Mouse (Mus musculus): ENCODE measurements around the gene Mycl.
"Not testable (repeated sequence)": the region's sequence is repeated elsewhere in the genome, so short reads cannot be mapped to it uniquely, and the experiment has no call there.

The Mycl gene

DNA sequence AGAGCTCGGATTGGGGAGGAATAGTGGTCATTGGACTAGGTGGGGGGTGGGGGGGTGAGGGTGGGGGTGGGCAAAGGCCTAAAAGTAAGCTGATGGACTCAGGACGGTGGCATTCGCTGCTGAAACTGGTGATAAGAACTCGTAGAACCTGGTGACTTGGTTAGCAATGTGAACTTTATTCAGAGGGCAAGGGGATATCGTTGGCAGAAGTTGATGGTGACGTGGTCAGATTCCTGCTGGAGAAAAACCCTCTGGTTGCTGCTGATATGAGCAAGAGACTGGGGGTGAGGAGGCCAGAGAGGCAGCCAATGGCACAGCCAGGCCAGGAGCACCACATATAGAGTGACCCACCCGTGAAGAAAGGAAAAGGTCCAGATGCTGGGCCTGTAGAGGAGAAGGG, 14.2 kb upstream of the Mycl start:
- DNase-seq (ENCODE audit: low spot score), result no peak

DNA sequence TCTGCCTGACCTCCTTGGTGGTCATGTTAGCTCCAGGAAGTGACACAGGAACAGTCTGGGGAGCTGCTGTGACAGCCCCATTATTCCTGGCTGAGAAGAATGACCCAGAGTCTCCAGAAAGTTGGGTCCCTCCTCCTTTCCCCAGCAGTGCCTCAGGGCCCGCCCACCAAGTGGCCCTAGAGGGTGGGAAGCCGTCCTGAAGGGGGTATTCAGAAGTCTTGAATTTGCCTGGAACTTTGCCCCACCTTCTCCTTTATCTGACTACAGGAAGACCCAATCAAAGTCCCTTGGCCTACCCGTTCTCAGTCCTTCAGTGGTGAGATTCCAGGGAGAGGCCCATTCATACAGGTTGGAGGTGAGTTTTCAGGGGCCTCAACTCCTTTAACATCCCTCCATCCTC, 13.5 kb upstream of the Mycl start:
- no peak for DNase-seq (ENCODE audit: low spot score)

DNA sequence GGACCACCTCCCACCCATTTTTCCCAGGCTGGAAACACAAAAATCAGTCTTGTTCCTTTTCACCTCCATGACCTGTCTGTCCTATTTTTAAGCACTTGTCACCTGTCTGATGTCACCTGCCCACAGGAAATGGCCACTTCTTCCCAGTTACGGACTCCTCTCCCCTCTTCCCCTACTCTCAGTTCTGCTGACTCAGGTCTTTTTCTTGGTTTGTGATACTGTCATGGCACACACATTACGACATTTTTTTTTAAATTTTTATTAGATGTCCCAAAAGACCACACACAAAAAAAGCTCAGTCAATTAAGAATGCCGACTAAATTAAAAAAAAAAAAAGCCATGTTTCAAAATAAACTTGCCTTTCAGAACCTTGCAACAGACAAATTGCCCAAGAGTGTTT, 12.9 kb upstream of the Mycl start:
- no peak for DNase-seq (ENCODE audit: low spot score)

DNA sequence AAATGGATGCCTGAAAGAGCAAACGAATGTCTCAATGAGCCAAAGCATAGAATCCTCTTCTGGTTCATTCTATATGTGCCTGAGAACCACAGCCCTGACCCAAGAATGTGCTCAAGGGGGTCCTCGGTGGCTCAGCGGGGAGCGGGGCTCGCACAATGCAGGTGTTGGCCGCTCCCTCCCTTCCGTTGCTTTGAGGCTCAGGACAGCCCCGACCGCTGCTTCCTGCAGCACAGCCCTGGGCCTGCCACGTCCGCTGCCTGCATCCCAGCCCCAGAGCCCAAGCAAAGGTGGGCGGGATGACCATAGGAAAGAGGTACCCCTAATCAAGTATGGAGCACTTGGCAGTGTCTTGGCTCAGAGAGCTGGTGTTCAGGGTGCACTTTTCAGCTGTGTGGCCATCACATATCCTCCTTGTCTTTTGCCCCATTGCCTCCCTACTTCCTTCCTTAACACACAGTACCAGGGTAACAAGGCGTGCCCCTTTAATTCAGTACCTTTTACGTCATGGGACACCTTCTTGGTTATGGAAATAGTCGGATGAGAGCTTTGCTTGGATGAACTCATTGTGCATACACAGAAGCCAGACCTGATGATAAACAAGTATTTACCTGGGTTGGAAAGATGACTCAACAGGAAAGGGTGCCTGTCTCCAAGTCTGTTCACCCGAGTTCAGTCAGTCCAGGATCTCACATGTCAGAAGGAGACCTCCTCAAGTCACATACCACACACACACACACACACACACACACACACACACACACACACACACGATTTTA, 11.8 kb upstream of the Mycl start:
- no peak for DNase-seq (ENCODE audit: low spot score)

DNA sequence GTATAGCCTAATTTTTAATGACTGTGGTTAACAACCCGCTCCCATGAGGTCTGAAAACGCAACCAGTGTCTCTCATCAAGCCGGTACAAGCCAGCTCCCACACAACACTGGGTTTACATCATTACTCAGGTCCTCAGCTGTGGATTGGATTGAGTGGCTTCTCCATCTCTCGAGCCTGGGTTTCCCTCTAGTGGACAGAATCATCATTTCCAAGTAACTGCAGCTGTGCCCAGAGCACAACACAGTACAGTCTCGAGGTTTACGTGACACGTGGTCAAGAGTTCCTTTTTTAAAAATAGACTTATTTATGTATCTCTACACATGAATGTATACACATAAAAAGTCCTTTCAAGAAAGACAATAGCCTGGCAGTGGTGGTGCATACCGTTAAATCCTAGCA, 10.3 kb upstream of the Mycl start:
- DNase-seq (ENCODE audit: low spot score), result no peak

DNA sequence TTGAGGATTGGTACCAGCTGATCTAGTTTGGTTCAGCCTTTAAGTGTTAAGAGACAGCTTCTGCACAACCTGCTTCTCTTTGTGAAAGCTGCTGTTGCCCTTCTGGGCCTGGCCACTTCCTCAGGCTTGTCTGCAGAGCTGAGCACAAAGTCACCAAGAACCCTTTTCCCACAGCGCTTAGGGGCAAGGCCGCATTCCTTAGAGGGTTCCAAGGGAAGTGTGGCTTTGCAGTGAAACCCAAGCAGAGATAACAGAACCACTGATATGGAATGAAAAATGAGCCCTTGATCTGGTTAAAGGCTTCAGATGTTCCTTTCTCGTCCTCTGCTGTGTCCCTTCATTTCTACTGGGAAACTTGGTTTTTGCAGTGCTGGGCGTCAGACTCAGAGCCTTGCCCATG, 8.0 kb upstream of the Mycl start:
- DNase-seq (ENCODE audit: low spot score), result peak; percentile 55

DNA sequence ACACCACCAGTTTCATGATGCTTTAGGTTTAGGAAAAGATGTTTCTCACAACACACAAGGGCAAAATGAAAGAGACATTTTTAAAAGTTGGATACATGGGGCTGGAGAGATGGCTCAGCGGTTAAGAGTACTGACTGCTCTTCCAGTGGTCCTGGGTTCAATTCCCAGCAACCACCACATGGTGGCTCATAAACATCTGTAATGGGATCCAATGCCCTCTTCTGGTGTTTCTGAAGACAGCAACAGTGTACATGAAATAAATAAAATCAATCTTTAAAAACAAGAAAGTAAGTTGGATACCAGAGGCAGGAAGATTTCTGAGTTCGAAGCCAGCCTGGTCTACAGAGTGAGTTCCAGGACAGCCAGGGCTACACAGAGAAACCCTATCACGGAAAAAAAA, 7.4 kb upstream of the Mycl start:
- not testable (repeated sequence) for DNase-seq (ENCODE audit: low spot score)

DNA sequence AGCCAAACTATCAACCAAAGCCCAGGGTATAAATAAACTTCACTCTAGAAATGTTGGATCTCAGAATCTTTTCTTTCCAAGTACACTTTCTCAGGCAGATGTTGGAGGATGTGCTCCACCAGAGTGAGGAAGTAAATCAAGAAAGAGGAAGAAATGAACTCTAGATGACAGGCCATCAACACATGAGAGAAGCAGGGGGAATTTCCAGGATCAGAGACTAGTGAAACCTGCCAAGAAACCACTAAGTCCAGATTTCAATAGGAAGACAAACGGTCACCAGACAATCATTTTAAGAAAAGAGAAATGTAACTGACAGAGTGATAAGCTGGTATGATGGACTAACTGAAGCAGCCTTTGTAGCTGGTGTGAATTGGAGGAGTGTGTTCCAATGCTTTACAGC, 4.3 kb upstream of the Mycl start:
- no peak for DNase-seq (ENCODE audit: low spot score)

DNA sequence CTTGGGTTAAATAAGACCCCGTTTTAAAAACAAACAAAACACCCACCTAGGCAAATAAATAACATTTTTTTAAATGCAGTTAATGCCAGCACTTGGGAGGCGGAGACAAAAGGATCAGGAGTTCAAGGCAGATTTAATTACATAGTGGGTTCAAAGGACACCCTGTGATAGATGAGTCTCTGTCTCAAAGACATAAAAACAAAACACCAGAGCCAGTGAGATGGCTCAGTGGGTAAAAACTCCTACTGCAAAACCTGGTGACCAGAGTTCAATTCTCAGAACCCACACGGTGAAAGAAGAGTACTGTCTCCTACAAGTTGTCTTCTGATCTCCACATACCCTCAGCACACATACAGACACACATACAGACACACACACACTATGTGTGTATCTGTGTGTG, 3.2 kb upstream of the Mycl start:
- DNase-seq (ENCODE audit: low spot score), result no peak

DNA sequence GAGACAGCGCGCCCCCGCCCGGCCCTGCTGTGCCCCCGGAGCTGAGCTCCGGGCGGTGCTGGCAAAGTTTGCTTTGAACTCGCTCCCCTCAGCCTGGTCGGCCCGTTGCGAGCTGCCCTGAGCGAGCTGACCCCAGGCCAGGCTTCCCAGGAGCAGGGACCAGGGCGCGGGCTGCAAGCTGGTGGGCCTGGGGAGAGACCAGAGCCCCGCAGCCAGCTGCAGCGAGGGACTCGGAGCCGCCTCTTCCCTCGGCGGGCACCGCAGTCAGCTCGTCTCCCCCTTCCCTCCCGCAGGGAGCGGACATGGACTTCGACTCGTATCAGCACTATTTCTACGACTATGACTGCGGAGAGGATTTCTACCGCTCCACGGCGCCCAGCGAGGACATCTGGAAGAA, 767 bp downstream of the Mycl start:
- peak; percentile 68 for DNase-seq (ENCODE audit: low spot score)

DNA sequence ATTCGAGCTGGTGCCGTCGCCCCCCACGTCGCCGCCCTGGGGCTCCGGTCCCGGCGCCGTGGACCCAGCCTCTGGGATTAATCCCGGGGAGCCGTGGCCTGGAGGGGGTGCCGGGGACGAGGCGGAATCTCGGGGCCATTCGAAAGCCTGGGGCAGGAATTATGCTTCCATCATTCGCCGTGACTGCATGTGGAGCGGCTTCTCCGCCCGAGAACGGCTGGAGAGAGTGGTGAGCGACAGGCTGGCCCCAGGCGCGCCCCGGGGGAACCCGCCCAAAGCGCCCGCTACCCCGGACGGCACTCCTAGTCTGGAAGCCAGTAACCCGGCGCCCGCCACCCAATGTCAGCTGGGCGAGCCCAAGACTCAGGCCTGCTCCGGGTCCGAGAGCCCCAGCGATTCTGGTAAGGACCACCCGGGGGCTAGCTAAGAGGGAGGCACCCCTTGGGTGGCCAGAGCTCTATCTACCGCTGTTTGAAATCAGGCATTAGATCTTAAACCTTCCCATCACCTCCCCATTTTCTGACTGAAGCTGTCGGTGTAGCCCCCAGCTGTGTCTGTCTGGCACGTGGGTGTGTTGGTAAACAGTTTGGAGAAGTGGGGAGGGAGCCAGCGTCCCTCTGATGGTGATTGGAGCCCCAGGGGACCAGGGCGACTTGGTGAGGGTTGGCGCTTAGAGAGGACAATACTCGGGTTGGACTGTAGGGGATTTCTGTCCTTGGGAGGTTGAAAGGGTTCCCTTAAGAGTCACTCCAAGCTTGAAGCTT, 1.3 kb downstream of the Mycl start:
- DNase-seq (ENCODE audit: low spot score), result peak; percentile 45

DNA sequence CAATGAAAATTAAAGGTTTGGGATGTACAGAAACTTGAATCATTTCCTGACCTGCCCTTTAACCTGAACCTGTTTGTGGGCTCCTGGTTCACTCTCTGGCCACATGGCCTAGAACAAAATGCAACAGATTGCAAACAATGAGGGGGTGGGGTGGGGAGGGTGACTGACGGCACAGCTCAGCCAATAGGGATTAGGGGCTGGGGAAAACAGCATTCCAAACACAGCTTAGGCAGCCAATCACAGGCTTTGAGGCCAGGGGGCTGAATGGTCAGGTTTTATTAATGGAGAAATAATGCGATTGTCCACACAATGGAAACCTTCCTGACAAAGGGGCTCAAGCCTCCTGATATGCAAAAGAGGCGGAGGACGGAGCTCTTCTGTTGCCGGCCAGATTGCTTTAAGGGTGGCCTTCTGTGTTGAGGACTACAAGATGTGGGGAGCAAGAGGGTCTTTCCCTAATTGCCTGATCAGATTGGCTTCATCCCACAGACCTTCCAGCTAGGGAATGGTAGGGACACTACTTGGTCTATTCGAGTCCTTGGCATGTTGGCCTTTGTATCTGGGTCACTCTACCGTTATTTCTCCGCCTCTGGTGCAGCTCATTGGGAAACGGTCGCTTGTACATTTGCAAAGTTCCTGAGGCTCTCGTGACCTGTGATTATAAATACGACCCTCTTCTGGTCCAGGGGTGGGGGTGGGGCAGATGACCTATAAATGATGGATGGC, 3.2 kb downstream of the Mycl start:
- no peak for DNase-seq (ENCODE audit: low spot score)

DNA sequence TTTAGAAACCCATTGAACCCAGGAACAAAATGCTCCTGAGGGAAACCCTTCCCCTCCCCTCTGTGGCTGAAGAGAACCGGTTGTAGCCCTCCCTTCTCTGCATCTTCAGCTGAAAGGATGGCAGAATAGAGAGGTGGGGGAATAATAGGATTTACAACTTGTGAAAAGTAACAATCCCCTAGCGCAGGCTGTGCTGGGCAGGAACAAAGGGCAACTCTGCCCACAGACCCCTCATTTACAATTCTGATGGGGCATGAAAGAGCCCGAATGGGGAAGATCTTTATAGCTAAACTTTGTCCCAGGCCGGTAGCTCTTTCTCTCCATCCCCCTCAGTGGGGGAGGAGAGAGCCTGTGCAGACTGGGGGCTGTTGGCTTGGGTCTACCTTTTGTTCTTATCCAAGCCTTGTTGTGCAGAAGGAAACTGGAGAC, 3.8 kb downstream of the Mycl start:
- no peak for DNase-seq (ENCODE audit: low spot score)

DNA sequence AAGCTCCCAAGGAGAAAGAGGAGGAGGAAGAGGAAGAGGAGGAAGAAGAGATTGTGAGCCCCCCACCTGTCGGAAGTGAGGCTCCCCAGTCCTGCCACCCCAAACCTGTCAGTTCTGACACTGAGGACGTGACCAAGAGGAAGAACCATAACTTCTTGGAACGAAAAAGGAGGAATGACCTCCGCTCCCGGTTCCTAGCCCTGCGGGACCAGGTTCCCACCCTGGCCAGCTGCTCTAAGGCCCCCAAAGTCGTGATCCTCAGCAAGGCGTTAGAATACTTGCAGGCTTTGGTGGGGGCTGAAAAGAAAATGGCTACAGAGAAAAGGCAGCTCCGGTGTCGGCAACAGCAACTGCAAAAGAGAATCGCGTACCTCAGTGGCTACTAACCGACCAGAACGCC, 4.7 kb downstream of the Mycl start:
- DNase-seq (ENCODE audit: low spot score), result no peak

DNA sequence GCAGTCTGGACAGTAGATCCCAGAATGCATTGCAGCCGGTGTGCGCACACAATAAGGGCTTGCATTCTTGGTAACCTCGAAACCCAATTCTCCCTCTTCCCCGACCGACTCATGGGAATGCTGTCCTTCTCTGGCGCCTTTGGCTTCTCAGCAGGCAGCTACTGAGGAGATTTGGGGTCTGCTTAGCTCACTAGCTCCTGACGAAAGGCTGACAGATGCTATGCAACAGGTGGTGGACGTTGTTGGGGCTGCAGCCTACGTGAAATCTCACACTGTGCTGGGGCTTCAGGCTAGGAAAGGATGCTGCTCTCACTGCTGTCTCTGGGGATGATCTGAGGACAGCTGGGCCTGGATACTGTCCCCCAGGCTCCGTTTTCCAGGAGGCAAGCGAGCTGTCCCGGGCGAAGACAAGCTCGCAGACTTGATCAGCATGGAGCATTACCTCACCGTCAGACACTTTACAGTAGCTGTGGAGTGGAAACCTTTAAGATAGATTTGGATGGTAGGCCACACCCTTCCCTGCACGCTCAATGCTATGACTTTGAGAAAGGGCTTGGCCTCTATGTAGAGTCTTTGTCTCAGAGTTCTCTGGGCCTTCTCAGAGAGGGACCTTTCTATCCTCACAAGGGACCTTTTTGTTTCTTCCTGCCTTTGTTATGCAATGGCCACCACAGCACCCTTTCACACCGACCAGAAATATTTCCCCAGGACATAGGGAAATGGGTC, 5.3 kb downstream of the Mycl start:
- no peak for DNase-seq (ENCODE audit: low spot score)

DNA sequence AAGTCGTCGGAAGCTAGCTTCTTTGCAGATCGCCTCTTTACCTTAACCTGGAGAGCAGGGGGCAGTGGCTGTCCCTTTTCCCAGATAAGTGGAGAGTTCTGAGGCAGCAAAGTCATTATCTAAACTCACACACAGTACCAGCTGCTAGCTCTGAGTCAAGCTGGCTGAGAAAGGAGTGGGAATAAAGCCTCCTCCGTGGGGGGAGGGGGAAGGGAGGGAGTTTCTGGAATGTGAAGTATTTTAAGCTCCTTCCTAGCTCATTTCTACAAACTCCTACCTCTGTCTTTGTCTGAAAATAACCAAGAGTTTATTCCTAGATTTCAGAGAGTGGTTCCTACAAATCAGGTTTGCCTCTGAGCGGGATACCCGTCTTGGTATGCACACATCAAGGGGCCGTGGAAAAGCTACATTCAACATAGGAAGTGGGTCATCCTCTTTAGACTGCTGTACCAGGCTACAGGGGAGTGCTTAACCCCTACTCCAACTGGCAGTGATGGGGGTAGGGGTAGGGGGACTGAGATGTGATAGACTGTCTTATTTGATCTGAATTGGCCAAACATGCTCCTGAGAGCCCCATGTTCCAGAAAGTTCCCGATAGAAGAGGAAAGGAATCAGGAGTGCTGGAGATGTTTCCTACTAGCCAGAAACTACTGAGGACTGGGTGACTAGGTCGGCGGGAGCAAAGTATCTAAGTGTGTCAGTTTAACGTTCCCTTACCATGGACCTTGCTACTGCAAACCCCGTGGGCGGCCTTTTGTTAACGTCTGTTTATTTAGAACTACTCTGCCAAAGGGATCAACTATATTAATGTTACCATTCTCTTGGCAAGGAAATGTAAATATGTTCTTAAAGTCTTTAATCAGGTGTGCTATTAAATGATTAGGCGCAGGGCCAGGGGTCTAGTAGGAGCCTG, 9.9 kb downstream of the Mycl start:
- DNase-seq (ENCODE audit: low spot score), result no peak

DNA sequence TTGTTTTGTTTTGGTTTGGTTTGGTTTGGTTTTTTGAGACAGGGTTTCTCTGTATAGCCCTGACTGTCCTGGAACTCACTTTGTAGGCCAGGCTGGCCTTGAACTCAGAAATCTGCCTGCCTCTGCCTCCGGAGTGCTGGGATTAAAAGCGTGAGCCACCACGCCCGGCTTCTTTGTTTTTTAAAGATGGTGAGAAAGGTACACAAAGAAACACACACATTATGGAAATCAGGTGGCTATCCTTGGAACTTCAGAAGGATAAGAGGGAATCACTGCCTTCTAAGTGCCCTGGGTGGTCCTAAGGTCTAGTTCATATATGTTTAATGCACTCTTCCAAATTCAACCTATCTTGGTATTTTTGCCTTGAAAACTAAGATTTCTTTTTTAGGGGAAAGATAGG, 17.0 kb downstream of the Mycl start:
- not testable (repeated sequence) for DNase-seq (ENCODE audit: low spot score)

DNA sequence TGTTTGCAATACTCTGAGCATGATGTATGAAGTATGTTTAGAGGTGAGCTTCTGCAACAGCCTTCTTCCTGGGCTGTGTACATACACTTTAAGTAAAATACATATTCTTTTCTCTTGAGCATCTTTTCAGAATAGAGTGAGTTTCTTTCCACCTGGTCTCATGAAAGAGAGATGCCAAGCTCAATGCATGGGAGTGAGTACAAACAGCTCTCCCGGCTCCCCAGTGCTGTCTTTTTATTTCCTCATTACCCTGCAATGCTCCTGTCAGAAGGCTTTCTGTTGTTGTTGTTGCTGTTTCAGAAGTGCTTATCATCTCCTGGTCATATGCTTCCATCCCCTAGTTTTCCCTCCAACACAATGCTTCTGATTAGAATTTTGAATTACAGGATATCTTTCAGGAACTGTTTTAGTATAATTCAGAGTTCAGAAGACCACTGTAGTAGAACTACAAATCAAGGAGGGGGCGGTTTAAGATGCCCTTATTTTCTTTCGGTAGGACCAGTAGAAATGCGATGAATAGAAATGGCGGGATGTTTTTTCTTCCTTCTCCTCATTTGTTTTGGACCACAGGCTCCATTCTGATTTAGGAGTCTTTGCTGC, 18.0 kb downstream of the Mycl start:
- DNase-seq (ENCODE audit: low spot score), result no peak

DNA sequence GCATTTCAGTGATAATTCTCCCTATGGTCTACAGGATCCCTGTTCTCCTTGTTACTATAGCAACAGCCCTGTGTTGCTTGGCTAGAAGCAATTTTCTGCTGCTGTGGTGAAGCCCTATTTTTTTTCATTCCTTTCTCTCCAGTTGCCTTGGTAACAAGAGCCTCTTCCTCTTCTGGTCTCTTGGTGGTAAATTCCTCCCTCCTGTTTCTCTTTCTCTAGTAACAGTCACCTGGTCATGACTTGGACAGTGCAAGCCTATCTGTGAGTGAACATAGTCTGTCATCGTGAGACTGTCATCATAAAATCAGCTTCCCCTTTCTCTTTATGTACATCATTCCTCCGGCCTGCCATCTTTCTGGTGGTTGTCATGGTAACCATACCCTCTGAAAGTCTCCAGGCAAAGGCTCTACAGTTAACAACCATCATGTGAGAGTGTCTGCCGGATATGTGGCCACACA, 18.5 kb downstream of the Mycl start:
- no peak for DNase-seq (ENCODE audit: low spot score)

DNA sequence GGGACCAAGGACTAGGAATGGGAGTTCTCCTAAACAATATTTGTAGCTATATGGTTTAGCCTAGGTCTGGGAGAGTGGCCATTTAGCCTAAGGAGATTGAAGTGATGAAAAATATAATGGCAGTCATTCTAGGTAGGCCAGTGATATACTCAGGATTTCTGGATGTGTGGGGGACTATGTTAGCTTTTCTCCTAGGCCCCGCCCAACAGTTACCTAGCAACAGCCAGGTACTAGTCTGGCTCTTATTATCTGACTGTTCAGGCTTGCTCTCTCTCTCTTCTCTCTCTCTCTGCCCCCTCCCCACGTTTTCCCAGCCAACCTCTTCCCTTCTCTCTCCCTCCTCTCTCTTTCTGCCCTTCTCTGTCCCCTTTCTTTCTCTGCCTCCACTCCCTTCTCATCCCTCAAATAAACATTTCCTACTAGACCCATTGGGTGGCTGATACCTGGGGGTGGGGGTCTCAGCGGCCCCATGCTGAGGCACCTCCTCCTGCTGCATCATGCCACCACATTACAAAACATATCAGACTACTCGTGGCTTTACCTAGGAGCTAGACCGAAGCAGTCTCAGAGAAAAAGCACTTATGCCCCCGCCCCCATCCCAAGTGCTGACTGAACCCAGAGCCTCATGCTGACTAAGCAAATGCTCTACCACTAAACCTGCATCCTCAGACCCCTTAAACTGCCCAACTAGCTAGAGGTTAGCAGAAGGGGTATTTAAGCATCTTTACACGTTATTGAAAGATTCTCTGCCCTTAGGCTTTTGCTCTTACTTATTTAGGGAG, 19.2 kb downstream of the Mycl start:
- no peak for DNase-seq (ENCODE audit: low spot score)
